Mouse (Mus musculus) brown adipose tissue, adult 24 weeks (tissue): Measurements from ENCODE around the gene Pdcd11. TPM values are rescaled to one million over a fixed set of nuclear protein-coding genes. Genes with fewer than 3 reads are reported as not detected.

Experiments
- H3K27ac ChIP-seq: fragments of 200-500 bp; replicated peaks from 2 replicates; pipeline ENCODE4 v1.5.1; 2012; ENCODE audit warnings: low read depth, mild to moderate bottlenecking, low read length
- H3K4me1 ChIP-seq: fragments of 200-500 bp; 2 replicates; pipeline ENCODE4 v1.6.1; 2012; ENCODE audit warnings: low read length, mixed read lengths; ENCODE audit not compliant: control insufficient read depth, insufficient read depth, insufficient read length
- H3K4me3 ChIP-seq: fragments of 200-500 bp; 2 replicates; pipeline ENCODE4 v1.5.1; 2012; ENCODE audit warnings: low read depth, mild to moderate bottlenecking, low read length, moderate library complexity; ENCODE audit not compliant: insufficient read depth
- polyA plus RNA-seq: library from polyadenylated mRNA; stranded (reverse); fragments of >200 nt; gene quantifications from 2 replicates; pipeline ENCODE4 v1.2.4, GENCODE M21; 2012; ENCODE audit not compliant: missing spikeins, insufficient read depth, insufficient read length

Pdcd11 gene
- polyA plus RNA-seq, 1 experiment = 3.2 TPM

GRCm38 (mm10) chr19:47142438-47142837 is 51.9 kb downstream of the Pdcd11 start:
- H3K4me3 ChIP-seq = no peak overlapping the region
- no peaks in the 10 kb centered on the region for H3K4me1 ChIP-seq

DNA sequence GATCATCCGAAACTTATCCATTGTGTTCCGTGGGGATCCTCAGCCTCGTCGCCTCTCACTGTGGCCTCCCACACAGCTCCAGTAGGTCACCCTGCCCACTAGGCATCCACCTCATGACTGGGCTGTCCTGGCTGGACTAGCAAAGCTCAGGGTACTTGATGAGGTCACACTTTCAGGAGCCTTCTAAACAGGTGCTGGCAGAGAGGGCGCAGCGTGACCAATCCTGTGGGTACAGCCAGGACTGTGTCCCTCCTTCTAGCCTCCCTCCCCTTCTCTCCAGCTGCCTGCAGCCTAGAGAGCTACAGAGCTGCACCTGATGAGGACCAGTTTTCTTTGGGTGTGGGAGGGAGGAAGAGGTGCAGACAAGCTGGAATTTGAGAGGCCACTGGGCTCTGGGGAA is 53.6 kb downstream of the Pdcd11 start, which contains the start of gene Calhm1:
Gene Calhm1, minus strand, starts transcription at position 101 of the 400 bp plus-strand sequence.
- H3K4me3 ChIP-seq = no peak within 1 kb of the TSS

More at GRCm38 (mm10) chr19:47142438-47142837, 51.9 kb downstream of the Pdcd11 start:
- H3K27ac ChIP-seq = no peak overlapping the region

DNA sequence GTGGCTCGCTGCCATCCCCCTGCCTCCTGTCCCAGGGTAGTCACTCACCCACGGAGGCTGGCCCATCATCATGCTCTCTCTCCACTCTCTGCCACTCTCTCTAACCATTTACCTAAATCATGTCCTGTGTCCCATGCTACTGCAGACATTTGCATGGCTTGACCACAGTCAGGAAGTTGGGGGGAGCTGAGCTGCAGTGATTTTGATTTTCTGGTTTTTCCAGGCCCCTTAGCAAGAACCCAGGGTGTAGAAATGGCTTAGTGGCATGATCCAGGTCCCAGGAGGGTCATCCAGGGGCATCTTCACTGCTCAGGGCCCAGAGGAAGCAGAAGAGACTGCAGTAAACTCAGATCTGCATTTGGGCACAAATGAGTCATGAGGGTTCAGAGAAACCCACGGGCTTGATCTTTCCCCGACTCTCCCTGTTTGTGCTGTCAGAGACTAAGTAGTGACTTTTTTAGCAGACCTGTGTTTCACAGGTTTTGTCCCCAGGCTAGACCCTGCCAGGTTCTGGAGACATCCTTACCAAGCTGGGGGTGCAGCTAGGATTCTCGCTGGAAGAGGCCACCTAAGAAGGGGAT is 57.8 kb downstream of the Pdcd11 start:
- H3K27ac ChIP-seq = no peak overlapping the region
- H3K4me3 ChIP-seq = no peak overlapping the region
- no peaks in the 10 kb centered on the region for H3K4me1 ChIP-seq

More for the DNA sequence above, 53.6 kb downstream of the Pdcd11 start, which contains the start of gene Calhm1:
- no peak within 1 kb of the TSS for H3K27ac ChIP-seq
- H3K4me1 ChIP-seq = no peaks in the 10 kb centered on the region

DNA sequence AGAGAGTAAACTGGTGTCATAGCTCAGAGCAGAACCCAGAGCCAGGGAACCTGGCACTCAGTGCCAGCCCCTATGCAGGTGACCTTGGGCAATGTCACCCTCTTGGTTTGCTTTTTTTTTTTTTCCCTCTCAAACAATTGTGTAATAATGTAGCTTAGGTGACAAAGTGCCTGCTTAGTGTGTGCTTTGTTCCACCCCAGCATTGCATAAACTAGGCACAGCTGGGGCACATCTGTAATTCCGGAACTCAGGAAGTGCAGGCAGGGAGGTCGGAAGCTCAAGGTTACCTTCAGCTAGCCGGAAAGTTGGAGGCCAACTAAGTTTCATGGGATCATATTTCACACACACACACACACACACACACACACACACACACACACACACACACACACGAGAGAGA is 59.3 kb downstream of the Pdcd11 start:
- Histone ChIP-seq H3K4me3 (no peak overlapping the region), H3K27ac (no peak overlapping the region), H3K4me1 (no peaks in the 10 kb centered on the region)

DNA sequence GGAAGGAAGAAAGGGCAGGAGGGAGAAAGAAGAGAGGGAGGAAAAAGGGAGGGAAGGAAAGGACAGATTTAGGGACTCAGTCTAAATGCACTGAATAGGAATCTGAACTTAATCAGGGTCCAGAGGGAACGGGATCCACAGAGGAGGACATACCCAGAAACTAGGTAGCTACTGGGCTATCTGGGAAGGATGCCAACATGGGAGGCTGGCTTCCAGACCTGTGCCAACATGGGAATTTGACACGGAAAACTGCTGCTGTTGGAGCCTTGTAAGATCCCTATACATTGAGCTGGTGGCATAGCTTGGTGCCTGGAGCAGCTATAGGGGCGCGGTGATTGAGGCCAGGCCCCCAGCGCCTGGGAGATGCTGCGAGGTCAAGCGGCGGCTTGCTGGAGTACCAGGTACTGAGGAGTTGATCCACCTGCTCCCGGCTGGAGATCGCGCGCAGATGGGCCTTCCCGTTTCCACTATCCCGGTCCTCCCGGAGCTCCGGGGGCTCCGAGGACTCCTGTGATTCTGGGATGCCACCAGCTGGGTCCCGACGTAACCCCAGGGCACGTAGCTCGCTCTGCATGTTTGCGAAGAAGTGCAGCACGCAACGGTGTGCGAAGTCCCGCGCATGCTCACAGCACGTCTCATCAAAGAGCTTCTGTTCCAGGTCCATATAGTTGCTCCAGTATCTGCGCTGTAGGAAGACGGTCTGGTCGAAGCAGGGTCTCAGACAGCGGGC is 60.9 kb downstream of the Pdcd11 start:
- no peak overlapping the region for H3K4me3 ChIP-seq
- no peaks in the 10 kb centered on the region for H3K4me1 ChIP-seq
- no peak overlapping the region for H3K27ac ChIP-seq

GRCm38 (mm10) chr19:47152062-47152369 is 61.4 kb downstream of the Pdcd11 start:
- no peak overlapping the region for H3K4me3 ChIP-seq
- no peak overlapping the region for H3K27ac ChIP-seq
- no peaks in the 10 kb centered on the region for H3K4me1 ChIP-seq

- Histone ChIP-seq H3K4me3 (no peak overlapping the region), H3K4me1 (no peaks in the 10 kb centered on the region), H3K27ac (no peak overlapping the region)
Observed at GRCm38 (mm10) chr19:47153767-47154166, 63.2 kb downstream of the Pdcd11 start.

DNA sequence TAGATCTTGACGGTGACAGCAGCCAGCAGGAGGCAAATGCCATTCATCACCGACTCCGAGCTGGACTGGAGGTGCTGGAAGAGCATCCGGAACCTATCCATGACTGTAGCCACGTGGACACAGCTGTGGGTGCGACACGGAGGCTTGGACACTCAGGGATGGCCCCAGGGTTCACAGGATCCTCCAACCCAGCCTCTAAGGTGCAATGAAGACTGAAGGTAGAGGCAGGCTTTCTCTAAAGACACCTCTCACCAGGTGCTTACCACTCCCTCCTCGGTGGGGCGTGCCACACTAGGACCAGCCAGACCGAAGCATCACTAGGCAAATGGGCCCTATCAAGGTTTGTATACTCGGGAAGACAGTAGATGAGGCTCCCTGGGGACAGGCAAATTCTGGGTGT is 67.1 kb downstream of the Pdcd11 start, which contains the start of gene Calhm3:
Gene Calhm3, minus strand, starts transcription at position 101 of the 400 bp plus-strand sequence.
- no peaks in the 10 kb centered on the region; the same call in 1 of the 2 replicates for H3K4me1 ChIP-seq
- no peak within 1 kb of the TSS for H3K4me3 ChIP-seq
- H3K27ac ChIP-seq = no peak within 1 kb of the TSS

DNA sequence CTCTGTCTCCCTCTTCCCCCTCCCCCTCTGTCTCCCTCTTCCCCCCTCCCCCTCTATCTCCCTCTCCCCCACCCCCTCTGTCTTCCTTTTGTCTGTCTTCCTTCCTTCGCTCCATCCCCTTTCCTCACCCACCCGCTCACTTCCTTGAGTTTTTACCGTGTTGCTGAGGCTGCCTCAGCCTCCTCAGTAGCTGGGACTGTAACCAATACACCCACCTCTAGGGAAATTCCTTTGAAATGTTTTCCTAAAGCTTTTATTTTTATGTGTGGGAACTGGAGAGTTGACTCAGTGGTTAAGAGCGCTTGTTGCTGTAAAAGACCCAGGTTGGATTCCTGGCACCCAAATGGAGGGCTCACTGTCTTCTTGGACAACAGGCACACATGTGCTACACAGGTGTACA is 71.1 kb downstream of the Pdcd11 start:
- Histone ChIP-seq H3K4me1 (no peaks in the 10 kb centered on the region; the same call in 1 of the 2 replicates), H3K4me3 (no peak overlapping the region), H3K27ac (no peak overlapping the region)

GRCm38 (mm10) chr19:47163176-47163744 is 72.7 kb downstream of the Pdcd11 start:
- Histone ChIP-seq H3K4me3 (no peak overlapping the region), H3K27ac (no peak overlapping the region), H3K4me1 (no peaks in the 10 kb centered on the region; the same call in 1 of the 2 replicates)

- no peaks in the 10 kb centered on the region for H3K4me1 ChIP-seq
- H3K27ac ChIP-seq = no peak overlapping the region
- H3K4me3 ChIP-seq = no peak overlapping the region
Observed at GRCm38 (mm10) chr19:47166758-47167157, 76.2 kb downstream of the Pdcd11 start.

GRCm38 (mm10) chr19:47167617-47168214 is 77.1 kb downstream of the Pdcd11 start:
- Histone ChIP-seq H3K27ac (no peak overlapping the region), H3K4me3 (no peak overlapping the region), H3K4me1 (no peaks in the 10 kb centered on the region)

GRCm38 (mm10) chr19:47168223-47168622 is 77.7 kb downstream of the Pdcd11 start:
- Histone ChIP-seq H3K27ac (no peak overlapping the region), H3K4me3 (peak overlapping the region; percentile 39), H3K4me1 (no peaks in the 10 kb centered on the region)

- peak overlapping the region; percentile 39 for H3K4me3 ChIP-seq
- H3K4me1 ChIP-seq = no peaks in the 10 kb centered on the region
- H3K27ac ChIP-seq = no peak overlapping the region
Observed at GRCm38 (mm10) chr19:47168793-47169412, 78.3 kb downstream of the Pdcd11 start.

DNA sequence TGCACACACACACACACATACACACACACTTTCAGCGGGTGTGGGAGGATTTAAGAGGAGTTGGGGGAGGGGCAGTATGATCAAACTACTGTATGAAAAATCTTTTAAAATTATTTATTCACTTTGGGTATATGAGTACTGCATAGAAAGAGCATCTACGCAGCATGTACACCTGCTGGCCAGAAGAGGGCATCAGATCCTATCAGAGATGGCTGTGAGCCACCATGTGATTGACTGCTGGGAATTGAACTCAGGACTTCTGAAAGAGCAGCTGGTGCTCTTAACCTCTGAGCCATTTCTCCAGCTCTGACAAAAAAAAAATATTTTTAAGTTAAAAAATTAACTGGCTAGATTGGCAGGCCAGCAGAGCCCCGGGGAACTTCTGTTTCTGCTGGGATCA is 83.9 kb downstream of the Pdcd11 start:
- H3K27ac ChIP-seq = no peak overlapping the region
- H3K4me1 ChIP-seq = peaks cover 3% of the 10 kb centered on the region; the same call in 1 of the 2 replicates
- H3K4me3 ChIP-seq = no peak overlapping the region
